ENCODE assay signal across 8 mouse cellular contexts in the genomic region with DNA sequence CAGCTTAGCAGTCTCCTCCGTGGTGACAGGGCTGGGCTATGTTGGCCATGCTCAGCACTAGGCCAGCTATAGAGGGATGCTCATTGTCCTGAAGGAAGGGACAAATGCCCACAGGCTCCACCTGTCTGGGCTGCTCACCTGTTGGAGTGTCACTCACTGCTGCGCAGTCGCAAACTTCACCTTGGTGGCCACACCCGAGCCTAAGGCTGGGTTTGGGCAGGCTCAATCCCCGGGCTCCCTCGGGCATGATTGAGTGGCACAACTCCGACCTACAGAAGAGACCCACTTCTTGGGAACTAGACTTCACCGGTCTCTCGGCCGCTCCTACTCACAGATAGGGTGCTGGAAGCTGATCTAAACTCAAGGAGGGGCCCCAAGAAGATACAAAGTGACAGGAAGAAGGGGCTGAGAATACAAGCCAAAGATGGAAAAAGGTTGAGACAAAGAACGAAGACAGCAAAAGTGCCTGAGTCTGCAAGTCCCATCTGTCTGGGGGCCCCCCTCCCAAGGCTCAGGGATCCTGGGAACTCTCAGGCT. TPM values are rescaled to one million over a fixed set of nuclear protein-coding genes. Genes with fewer than 3 reads are reported as not detected.
DNase-seq lines count a peak whose midpoint lies in the region; ATAC-seq lines count a peak whose summit lies in the region.

No protein-coding gene starts in this region.

- H3K27me3 ChIP-seq in neural tube, embryonic 11.5 days (ENCODE audit: control insufficient read depth, insufficient read depth, low read length), result no peaks in the 10 kb centered on the region
- H3K27me3 ChIP-seq in forebrain, embryonic 14.5 days (replicated peaks; ENCODE audit: control insufficient read depth, insufficient read depth, low read length), result no peaks in the 10 kb centered on the region
- no peaks in the 10 kb centered on the region for H3K27me3 ChIP-seq in limb, embryonic 11.5 days (ENCODE audit: control insufficient read depth, insufficient read depth, low read length)
- H3K27me3 ChIP-seq in midbrain, embryonic 15.5 days (replicated peaks), result no peaks in the 10 kb centered on the region

- intact Hi-C loops in gastrocnemius, postnatal 14 days (cut with DNase I; ENCODE audit: low total_unique reads), result no loop called here

- DNase-seq in neural tube, embryonic 11.5 days (ENCODE audit: low spot score), result no peak
- no peak for DNase-seq in neural tube, embryonic 10.5 days (ENCODE audit: extremely low spot score, low spot score)
- DNase-seq in forebrain, embryonic 14.5 days (ENCODE audit: low spot score), result no peak
- no peak for DNase-seq in limb, embryonic 11.5 days (ENCODE audit: low spot score)
- no peak for DNase-seq in right cerebral cortex, postnatal 10 days (ENCODE audit: low spot score in 2 of 2)
- DNase-seq in cerebellum, postnatal 36 days, result no peak
- DNase-seq in gastrocnemius, postnatal 14 days, result no peak

- H3K4me2 ChIP-seq in neural tube, embryonic 11.5 days (ENCODE audit: low read depth), result peak overlapping the region; percentile 88
- H3K4me2 ChIP-seq in forebrain, embryonic 14.5 days (ENCODE audit: low read length), result peak overlapping the region; percentile 70
- peak overlapping the region; percentile 95 for H3K4me2 ChIP-seq in limb, embryonic 11.5 days (ENCODE audit: low read depth, severe bottlenecking)
- H3K4me2 ChIP-seq in midbrain, embryonic 15.5 days, result peak overlapping the region; percentile 95

- H3K27ac ChIP-seq in neural tube, embryonic 11.5 days (ENCODE audit: low read depth, low read length), result peak overlapping the region; percentile 88; the same call in 1 of the 2 replicates
- H3K27ac ChIP-seq in forebrain, embryonic 14.5 days (ENCODE audit: low read depth, low read length), result peak overlapping the region; percentile 84
- peak overlapping the region; percentile 94; the same call in 1 of the 2 replicates for H3K27ac ChIP-seq in limb, embryonic 11.5 days (replicated peaks; ENCODE audit: low read depth, low read length)
- H3K27ac ChIP-seq in midbrain, embryonic 15.5 days, result peak overlapping the region; percentile 89

- ATAC-seq in neural tube, embryonic 11.5 days (ENCODE audit: insufficient read depth, low FRiP score, low TSS enrichment), result no peak
- ATAC-seq in forebrain, embryonic 14.5 days, result no peak
- ATAC-seq in limb, embryonic 11.5 days (ENCODE audit: insufficient number of reproducible peaks, low FRiP score, low TSS enrichment, low read depth), result no peak
- ATAC-seq in midbrain, embryonic 15.5 days (replicated peaks), result no peak

- no peaks in the 10 kb centered on the region for H3K9me3 ChIP-seq in neural tube, embryonic 11.5 days (ENCODE audit: control insufficient read depth, low read length)
- H3K9me3 ChIP-seq in forebrain, embryonic 14.5 days (replicated peaks; ENCODE audit: control insufficient read depth, low read length), result no peaks in the 10 kb centered on the region
- H3K9me3 ChIP-seq in limb, embryonic 11.5 days (ENCODE audit: control insufficient read depth, low read length), result no peaks in the 10 kb centered on the region
- H3K9me3 ChIP-seq in midbrain, embryonic 15.5 days, result no peaks in the 10 kb centered on the region

- H3K4me3 ChIP-seq in neural tube, embryonic 11.5 days (ENCODE audit: low read depth, low read length), result peak overlapping the region; percentile 82
- peak overlapping the region; percentile 82 for H3K4me3 ChIP-seq in forebrain, embryonic 14.5 days (ENCODE audit: low read depth, low read length)
- H3K4me3 ChIP-seq in limb, embryonic 11.5 days (ENCODE audit: low read depth, low read length), result peak overlapping the region; percentile 81
- peak overlapping the region; percentile 84 for H3K4me3 ChIP-seq in midbrain, embryonic 15.5 days

- WGBS in neural tube, embryonic 11.5 days, result 9% methylated on average over 11 of the region's 11 CpGs
- WGBS in forebrain, embryonic 14.5 days, result 6% methylated on average over 11 of the region's 11 CpGs
- 7% methylated on average over 11 of the region's 11 CpGs for WGBS in limb, embryonic 11.5 days
- WGBS in midbrain, embryonic 15.5 days, result 9% methylated on average over 11 of the region's 11 CpGs

- peaks cover 17% of the 10 kb centered on the region for H3K4me1 ChIP-seq in neural tube, embryonic 11.5 days (ENCODE audit: control insufficient read depth, insufficient read depth, low read length)
- H3K4me1 ChIP-seq in forebrain, embryonic 14.5 days (ENCODE audit: control insufficient read depth, insufficient read depth, low read length), result peaks cover 13% of the 10 kb centered on the region
- H3K4me1 ChIP-seq in limb, embryonic 11.5 days (ENCODE audit: control insufficient read depth, insufficient read depth, low read length), result peaks cover 11% of the 10 kb centered on the region
- H3K4me1 ChIP-seq in midbrain, embryonic 15.5 days, result peaks cover 36% of the 10 kb centered on the region

- peaks cover 19% of the 10 kb centered on the region for H3K36me3 ChIP-seq in neural tube, embryonic 11.5 days (ENCODE audit: control insufficient read depth, insufficient read depth, low read length)
- peaks cover 38% of the 10 kb centered on the region for H3K36me3 ChIP-seq in forebrain, embryonic 14.5 days (ENCODE audit: control insufficient read depth, insufficient read depth, low read length)
- peaks cover 14% of the 10 kb centered on the region; the same call in 1 of the 2 replicates for H3K36me3 ChIP-seq in limb, embryonic 11.5 days (ENCODE audit: control insufficient read depth, insufficient read depth, low read length)
- H3K36me3 ChIP-seq in midbrain, embryonic 15.5 days (replicated peaks), result no peaks in the 10 kb centered on the region

- H3K9ac ChIP-seq in neural tube, embryonic 11.5 days (ENCODE audit: low read length), result peak overlapping the region; percentile 88
- H3K9ac ChIP-seq in forebrain, embryonic 14.5 days (ENCODE audit: low read length), result peak overlapping the region; percentile 87
- H3K9ac ChIP-seq in limb, embryonic 11.5 days (ENCODE audit: low read length), result peak overlapping the region; percentile 96
- H3K9ac ChIP-seq in midbrain, embryonic 15.5 days, result peak overlapping the region; percentile 77

RNA-seq across cellular contexts. Expression of a gene that starts 1.4 kb away (rescaled TPM):
- 50.5 and 54.5 TPM in 2 replicates for polyA plus RNA-seq in neural tube, embryonic 11.5 days (2014; fragmentation: Nextera tagmentation; extraction: Ambion mirVana)
- polyA plus RNA-seq in forebrain, embryonic 14.5 days (2014; fragmentation: Nextera tagmentation; extraction: Ambion mirVana), result 17.7 and 27.5 TPM in 2 replicates
- polyA plus RNA-seq in limb, embryonic 11.5 days (2014; fragmentation: Nextera tagmentation; extraction: Ambion mirVana), result 73.2 and 79.6 TPM in 2 replicates
- polyA plus RNA-seq in midbrain, embryonic 15.5 days (2015; fragmentation: Nextera tagmentation; extraction: Ambion mirVana), result 28.8 and 32.5 TPM in 2 replicates
- 10 to 100 TPM; 15.0 to 15.7 TPM for total RNA-seq in gastrocnemius, postnatal 14 days (2021)

RNA-seq across cellular contexts. Expression of a gene that starts 9.0 kb away (rescaled TPM):
- polyA plus RNA-seq in neural tube, embryonic 11.5 days (2014; fragmentation: Nextera tagmentation; extraction: Ambion mirVana), result 4.3 and 5.1 TPM in 2 replicates
- 3.3 and 5.6 TPM in 2 replicates for polyA plus RNA-seq in forebrain, embryonic 14.5 days (2014; fragmentation: Nextera tagmentation; extraction: Ambion mirVana)
- 5.6 and 6.1 TPM in 2 replicates for polyA plus RNA-seq in limb, embryonic 11.5 days (2014; fragmentation: Nextera tagmentation; extraction: Ambion mirVana)
- polyA plus RNA-seq in midbrain, embryonic 15.5 days (2015; fragmentation: Nextera tagmentation; extraction: Ambion mirVana), result 3.2 and 3.3 TPM in 2 replicates
- total RNA-seq in gastrocnemius, postnatal 14 days (2021), result 10 to 100 TPM in 1 of 2 experiments, 1 to 10 TPM in 1; 5.9 to 11.6 TPM

RNA-seq across cellular contexts. Expression of a gene that starts 20.6 kb away (rescaled TPM):
- 780 and 827 TPM in 2 replicates for polyA plus RNA-seq in neural tube, embryonic 11.5 days (2014; fragmentation: Nextera tagmentation; extraction: Ambion mirVana)
- 539 and 750 TPM in 2 replicates for polyA plus RNA-seq in forebrain, embryonic 14.5 days (2014; fragmentation: Nextera tagmentation; extraction: Ambion mirVana)
- polyA plus RNA-seq in limb, embryonic 11.5 days (2014; fragmentation: Nextera tagmentation; extraction: Ambion mirVana), result 1,100 and 1,120 TPM in 2 replicates
- polyA plus RNA-seq in midbrain, embryonic 15.5 days (2015; fragmentation: Nextera tagmentation; extraction: Ambion mirVana), result 430 and 438 TPM in 2 replicates
- total RNA-seq in gastrocnemius, postnatal 14 days (2021), result 100 to 1,000 TPM; 522 to 620 TPM

RNA-seq across cellular contexts. Expression of a gene that starts 21.5 kb away (rescaled TPM):
- polyA plus RNA-seq in neural tube, embryonic 11.5 days (2014; fragmentation: Nextera tagmentation; extraction: Ambion mirVana), result 45.8 and 48.8 TPM in 2 replicates
- polyA plus RNA-seq in forebrain, embryonic 14.5 days (2014; fragmentation: Nextera tagmentation; extraction: Ambion mirVana), result 42.3 and 52.9 TPM in 2 replicates
- polyA plus RNA-seq in limb, embryonic 11.5 days (2014; fragmentation: Nextera tagmentation; extraction: Ambion mirVana), result 51.5 and 53.5 TPM in 2 replicates
- 46.6 and 47.0 TPM in 2 replicates for polyA plus RNA-seq in midbrain, embryonic 15.5 days (2015; fragmentation: Nextera tagmentation; extraction: Ambion mirVana)
- 10 to 100 TPM; 20.7 to 20.9 TPM for total RNA-seq in gastrocnemius, postnatal 14 days (2021)

RNA-seq across cellular contexts. Expression of a gene that starts 21.7 kb away (rescaled TPM):
- polyA plus RNA-seq in neural tube, embryonic 11.5 days (2014; fragmentation: Nextera tagmentation; extraction: Ambion mirVana), result 71.7 and 78.0 TPM in 2 replicates
- polyA plus RNA-seq in forebrain, embryonic 14.5 days (2014; fragmentation: Nextera tagmentation; extraction: Ambion mirVana), result 59.3 and 73.1 TPM in 2 replicates
- 83.5 and 94.9 TPM in 2 replicates for polyA plus RNA-seq in limb, embryonic 11.5 days (2014; fragmentation: Nextera tagmentation; extraction: Ambion mirVana)
- polyA plus RNA-seq in midbrain, embryonic 15.5 days (2015; fragmentation: Nextera tagmentation; extraction: Ambion mirVana), result 92.5 and 110 TPM in 2 replicates
- total RNA-seq in gastrocnemius, postnatal 14 days (2021), result 10 to 100 TPM; 32.9 to 34.8 TPM
